Mouse (Mus musculus) spleen, adult 2 months (tissue): ENCODE measurements around the gene Pde6b.

Source experiments
- CTCF ChIP-seq: fragments of 200-500 bp; IDR thresholded peaks from 2 replicates; pipeline ENCODE4 v1.5.1; 2011; ENCODE audit warnings: mild to moderate bottlenecking, inconsistent platforms; ENCODE audit not compliant: insufficient read depth, insufficient read length, insufficient replicate concordance; ENCODE audit errors: extremely low read depth
- POLR2A ChIP-seq: fragments of 200-500 bp; IDR thresholded peaks from 2 replicates; pipeline ENCODE4 v1.6.1; 2011; ENCODE audit warnings: low read depth, low read length, inconsistent platforms

DNA sequence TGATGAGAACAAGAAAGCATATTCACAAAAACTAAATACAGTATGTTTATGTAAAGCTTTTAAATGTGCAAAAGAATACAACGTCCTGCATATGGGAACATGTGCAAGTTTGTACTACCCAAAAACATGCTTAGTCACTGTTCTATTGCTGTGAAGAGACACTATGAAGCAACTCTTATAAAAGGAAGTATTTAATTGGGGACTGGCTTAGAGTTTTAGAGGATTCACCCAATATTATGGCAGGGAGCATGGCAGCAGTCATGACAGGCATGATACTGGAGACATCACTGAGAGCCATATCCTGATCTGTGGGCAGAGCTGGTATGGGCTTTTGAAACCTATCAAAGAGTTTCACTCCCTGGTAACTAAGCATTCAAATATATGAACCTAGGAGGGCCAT is 30.3 kb upstream of the Pde6b start:
- TF ChIP-seq CTCF = no peak
- TF ChIP-seq POLR2A = no peak
